Mouse (Mus musculus): ENCODE data around the gene Pgap1. TPM values are rescaled to one million over a fixed set of nuclear protein-coding genes. Genes with fewer than 3 reads are reported as not detected.

Pgap1 gene
- total RNA-seq, 2 experiments from 2014 or later = 5.2 to 6.1 TPM

GRCm38 (mm10) chr1:54520062-54520577 lies 37.4 kb downstream of the Pgap1 start:
- no peak for DNase-seq

GRCm38 (mm10) chr1:54513836-54514235 lies 43.6 kb downstream of the Pgap1 start:
- no peak for DNase-seq

GRCm38 (mm10) chr1:54498496-54498895 lies 59.0 kb downstream of the Pgap1 start:
- no peak for DNase-seq

- no peak for DNase-seq
Measured at GRCm38 (mm10) chr1:54496254-54496653, 61.2 kb downstream of the Pgap1 start.

GRCm38 (mm10) chr1:54493496-54493895 lies 64.0 kb downstream of the Pgap1 start:
- no peak for DNase-seq

GRCm38 (mm10) chr1:54492435-54492841 lies 65.0 kb downstream of the Pgap1 start:
- DNase-seq = no peak

- DNase-seq = no peak
Measured at GRCm38 (mm10) chr1:54484744-54485420, 72.6 kb downstream of the Pgap1 start.

GRCm38 (mm10) chr1:54480491-54480890 lies 77.0 kb downstream of the Pgap1 start:
- no peak for DNase-seq

GRCm38 (mm10) chr1:54468662-54469061 lies 88.8 kb downstream of the Pgap1 start:
- no peak for DNase-seq

GRCm38 (mm10) chr1:54467366-54467765 lies 90.1 kb downstream of the Pgap1 start:
- DNase-seq = no peak

GRCm38 (mm10) chr1:54452116-54452515 lies 105.4 kb downstream of the Pgap1 start:
- DNase-seq = no peak

- DNase-seq = no peak
Measured at GRCm38 (mm10) chr1:54448833-54449232, 108.7 kb downstream of the Pgap1 start.

GRCm38 (mm10) chr1:54443641-54444040 lies 113.8 kb downstream of the Pgap1 start:
- DNase-seq = no peak

- no peak for DNase-seq
Measured at GRCm38 (mm10) chr1:54439080-54439476, 118.4 kb downstream of the Pgap1 start.

- DNase-seq = peak; percentile 88
Measured at GRCm38 (mm10) chr1:54438340-54439079, 119.0 kb downstream of the Pgap1 start, which contains the start of gene Gtf3c3. Gtf3c3 (minus strand) TSS chr1:54438971.

Other genes with a start within 250 kb of the Pgap1 start
- 10 to 100 TPM; 14.8 to 18.1 TPM for gene Gtf3c3, start 118.7 kb downstream of the Pgap1 start, total RNA-seq (2021)